Mouse (Mus musculus) adipocyte (in vitro differentiated cells): ENCODE results near the gene Nr2f1.

Experiments used
- DNase-seq: peaks from one replicate; pipeline ENCODE4 v3.0.0-alpha.2; 2016; ENCODE audit warnings: low spot score

Gene Nr2f1

DNA sequence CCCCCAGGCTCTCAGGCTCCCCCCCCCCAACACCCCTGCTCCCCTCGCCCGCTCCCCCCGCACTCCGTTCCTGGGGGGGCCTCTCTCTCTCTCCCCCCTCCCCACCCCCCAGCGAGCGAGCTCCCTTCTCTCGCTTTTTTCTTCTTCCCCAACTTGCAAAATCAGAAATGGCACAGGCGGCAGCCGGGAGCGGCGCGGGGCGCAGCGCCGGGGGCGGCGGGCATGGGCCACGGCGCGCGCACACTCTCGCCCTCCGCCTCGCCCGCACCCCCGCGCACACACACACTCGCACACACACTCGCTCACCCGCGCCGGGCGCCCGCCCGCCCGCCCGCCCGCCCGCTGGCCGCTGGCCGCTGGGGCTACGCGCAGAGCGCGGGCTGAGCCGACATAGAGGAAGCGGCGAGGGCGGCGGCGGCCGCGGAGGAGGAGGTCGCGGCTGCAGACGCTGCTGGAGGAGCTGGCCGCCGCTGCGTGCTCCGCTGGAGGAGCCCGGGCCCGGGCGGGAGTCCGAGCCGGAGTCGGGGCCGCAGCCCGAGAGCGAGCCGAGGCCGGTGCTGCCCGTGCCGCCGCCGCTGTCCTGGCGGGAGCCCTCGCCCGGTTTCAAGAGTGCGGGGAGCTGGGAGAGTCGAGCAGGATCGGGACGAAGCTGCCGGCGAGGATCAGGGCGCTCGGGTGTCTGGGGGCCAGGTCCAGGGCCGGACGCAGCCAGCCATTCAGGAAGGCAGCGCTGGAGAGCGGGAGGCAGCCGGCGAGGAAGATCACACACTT, 501 bp downstream of the Nr2f1 start:
- peak; percentile 59 for DNase-seq

DNA sequence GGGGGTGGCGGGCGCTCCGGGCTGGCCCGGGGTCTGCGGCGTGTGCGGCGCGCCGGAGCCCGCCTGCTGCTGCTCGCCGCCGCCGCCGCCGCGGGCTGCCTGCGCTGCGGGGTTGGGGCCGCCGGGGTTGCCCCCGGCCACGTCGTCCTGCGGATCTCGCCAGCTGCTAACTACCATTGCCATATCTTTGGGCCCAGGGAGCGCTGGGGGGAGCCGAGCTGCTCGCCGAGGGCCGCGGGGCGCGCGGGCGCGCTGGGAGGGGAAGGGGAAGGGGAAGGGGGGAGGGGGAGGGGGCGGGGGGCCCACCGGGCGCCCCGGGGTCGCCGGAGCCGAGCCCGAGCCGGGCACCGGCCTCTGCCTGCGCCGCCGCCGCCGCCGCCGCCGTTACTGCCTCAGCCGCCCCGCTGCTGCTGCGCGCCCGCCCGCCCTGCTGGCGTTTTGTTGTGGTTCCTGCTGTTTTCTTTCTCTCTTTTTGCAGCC, 1.1 kb downstream of the Nr2f1 start:
- no peak for DNase-seq

DNA sequence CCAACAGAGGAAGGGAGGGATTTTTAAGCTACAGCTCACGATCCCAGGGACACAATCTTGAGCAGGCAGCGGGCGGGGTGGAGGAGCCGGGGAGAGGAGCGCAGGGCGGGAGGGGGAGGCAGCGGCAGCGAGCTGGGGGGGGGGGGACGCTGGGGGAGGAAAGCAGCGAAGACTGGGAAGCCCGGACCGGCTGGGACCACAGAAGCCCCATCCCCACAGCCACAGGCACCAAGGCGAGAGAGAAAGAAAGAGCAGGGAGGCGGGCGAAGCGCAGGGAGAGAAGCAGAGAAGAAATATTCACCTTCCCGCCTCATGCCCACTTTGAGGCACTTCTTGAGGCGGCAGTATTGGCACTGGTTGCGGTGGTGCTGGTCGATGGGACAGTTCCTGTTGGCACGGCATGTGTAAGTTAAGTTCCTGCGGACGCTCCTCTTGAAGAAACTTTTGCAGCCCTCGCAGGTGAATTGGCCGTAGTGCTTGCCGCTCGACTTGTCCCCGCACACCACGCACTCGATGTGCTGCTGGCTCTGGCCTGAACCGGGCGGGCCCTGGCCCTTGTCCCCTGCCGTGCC, 1.7 kb downstream of the Nr2f1 start:
- DNase-seq = peak; percentile 54

DNA sequence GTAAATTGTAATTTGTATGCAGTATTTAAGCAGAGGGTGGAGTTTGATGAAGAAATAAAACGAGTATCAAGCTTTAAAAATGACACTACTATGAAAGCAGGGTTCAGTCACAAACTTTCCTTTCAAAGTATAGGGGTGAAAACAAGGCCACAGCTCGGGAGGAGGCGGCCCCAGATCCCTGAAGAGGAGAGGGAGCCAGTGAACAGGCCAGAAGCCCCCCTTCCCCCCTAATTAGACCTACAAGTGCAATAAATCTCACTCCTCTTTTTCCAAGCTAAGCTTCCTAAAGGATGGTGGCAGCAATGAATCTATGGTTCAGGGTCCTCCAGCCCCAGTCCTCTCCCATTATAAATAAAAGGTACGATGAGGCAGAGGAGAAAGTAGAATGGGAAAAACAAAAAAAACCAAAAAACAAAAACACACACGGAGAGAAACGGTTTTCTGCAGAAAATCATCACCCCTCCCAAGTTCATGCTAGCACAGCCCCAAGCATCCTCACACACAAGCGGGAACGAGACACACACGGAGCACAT, 2.2 kb downstream of the Nr2f1 start:
- no peak for DNase-seq

GRCm38 (mm10) chr13:78196236-78196796, 3.2 kb downstream of the Nr2f1 start:
- DNase-seq = no peak

DNA sequence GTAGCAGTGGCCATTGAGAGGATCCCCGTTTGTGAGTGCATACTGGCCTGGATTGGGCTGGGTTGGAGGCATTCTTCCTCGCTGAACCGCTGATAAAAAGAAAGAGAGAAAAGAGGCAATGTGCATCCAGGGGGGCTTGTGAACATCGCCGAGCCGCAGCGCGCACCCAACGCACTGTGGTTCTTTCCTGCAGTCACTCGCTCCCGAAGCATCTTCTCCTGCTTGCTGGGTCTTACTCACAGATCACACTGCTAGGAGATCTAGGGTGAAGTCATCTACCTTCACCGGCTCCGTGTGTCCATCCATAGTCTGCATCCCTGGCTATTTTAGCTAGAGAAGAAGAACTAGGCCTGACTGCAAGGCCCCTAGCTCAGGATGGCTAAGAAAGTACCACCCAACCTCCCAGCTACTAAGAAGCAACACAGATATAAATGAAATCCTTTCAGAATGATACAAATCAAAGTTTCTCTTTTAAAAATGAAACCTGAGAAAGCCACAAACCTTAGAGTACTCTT, 3.9 kb downstream of the Nr2f1 start:
- DNase-seq = no peak

- DNase-seq = no peak
Observed at GRCm38 (mm10) chr13:78194850-78195600, 4.5 kb downstream of the Nr2f1 start.

GRCm38 (mm10) chr13:78194135-78194849, 5.3 kb downstream of the Nr2f1 start:
- DNase-seq = no peak

DNA sequence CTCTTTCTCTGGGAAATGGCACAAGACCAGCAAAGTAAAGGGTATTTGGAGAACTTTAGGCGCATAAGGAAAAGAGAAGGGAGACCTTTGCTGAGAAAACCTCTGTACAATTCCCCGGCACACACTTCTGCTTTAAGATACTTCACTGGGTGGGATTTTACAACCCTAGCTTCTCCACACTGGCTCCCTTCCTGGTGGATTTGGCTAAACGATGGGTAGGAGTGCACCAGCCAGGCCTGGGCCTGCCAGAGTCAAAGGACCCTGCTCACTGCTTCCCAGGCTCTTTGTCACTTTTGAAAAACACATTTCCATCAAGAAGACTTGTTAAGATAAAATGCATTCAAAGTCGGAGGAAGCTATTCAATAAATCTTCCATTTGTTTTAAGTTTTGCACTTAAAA, 6.3 kb downstream of the Nr2f1 start:
- no peak for DNase-seq

- no peak for DNase-seq
Observed at GRCm38 (mm10) chr13:78189586-78189985, 10.0 kb downstream of the Nr2f1 start.

DNA sequence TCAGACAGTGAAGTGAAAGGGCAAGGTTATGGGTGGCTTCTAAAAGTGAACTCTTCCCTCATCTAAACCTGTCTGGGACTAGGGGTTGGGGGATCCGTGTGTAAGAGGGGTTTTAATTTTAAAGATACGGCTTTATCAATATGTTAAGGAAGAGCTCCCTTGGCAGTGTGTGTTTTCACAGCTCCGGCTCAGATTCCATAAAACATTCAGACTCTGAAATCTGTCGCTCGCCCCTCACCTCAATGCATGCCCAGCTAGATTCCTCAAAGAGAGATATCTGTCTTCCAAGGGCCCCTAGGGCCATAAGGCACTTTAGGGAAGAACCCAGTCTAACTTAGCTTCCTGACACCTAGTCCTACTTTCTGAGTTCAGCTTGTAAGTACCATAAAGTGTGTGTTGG, 11.7 kb downstream of the Nr2f1 start:
- no peak for DNase-seq

DNA sequence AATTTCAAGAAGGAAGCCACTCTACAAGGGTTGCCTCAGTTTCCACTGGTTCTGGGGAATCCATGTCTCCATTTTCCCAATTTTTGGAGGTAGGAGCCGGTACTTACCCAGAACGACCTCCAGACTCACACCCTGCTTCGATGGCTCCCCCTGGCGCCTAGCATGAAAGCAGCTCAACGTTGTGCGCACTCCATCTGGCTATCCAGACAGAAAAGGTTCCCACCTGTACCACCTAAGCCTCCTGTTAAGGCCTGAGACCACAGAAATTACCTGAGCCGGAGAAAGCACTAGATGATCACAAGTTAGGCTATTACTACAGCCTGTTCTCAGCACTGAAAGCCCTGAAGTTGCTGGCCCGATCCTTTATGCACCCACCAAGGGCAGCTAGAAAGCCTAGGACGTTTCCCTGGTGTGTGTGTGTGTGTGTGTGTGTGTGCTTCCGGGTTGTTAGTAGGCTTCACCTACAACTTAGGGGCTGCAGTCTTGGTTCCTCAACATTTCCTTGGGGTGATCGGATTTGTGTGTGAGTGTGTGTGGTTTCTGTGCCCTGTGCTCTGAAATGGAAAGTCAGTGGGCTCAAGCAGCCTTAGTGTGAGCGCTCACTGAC, 13.1 kb downstream of the Nr2f1 start:
- no peak for DNase-seq

DNA sequence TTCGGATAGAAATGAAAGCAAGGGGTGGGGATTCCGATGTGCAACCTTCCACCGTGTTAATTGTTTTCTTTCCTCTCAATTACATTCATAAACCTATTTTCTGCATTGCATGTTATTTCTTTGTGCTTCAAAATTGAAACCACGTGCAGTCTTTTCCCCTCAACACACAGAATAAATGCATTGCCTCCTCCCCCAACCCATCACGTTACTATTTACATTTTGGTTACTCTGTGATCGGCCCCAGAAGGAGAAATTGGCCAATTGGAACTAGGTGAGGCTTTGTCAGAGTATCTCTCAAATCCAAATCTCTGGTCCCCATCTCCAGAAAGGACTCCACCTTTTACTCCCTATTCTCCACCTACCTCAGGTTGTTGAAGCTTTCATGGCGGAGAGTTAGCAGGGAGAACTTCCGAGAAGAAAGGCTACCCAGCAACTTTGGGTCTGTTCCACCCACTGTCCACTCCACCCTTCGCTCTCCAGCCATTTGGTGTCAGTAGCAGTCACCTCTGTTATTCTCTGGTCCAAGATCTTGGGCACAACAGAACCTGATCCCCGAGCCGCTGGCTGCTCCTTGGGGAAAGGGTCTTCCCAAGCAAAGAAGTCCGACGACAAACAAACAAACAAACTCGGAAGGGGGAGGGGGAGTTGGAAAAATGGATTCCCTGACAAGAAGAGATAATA, 14.6 kb downstream of the Nr2f1 start:
- DNase-seq = no peak

- no peak for DNase-seq
Observed at GRCm38 (mm10) chr13:78183986-78184385, 15.6 kb downstream of the Nr2f1 start.

DNA sequence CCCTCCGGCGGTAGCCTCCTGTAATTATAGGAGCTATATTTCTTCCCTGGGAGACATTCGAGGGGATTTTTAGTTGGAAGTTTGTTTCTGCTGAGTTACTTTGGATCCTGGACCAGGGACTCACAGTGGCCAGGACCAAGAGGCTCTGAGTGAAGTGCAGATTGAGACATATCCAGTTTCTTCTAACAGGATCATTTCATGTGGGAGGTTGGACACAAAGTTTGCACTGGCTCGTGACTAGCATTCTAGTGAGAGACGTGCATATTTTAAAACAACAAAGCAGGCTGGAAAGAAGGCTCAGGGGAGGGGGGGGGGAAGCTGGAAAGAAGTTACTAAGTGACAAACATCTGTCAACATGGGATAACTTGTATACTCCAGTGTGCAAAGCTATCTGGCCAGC, 16.6 kb downstream of the Nr2f1 start:
- DNase-seq = no peak

DNA sequence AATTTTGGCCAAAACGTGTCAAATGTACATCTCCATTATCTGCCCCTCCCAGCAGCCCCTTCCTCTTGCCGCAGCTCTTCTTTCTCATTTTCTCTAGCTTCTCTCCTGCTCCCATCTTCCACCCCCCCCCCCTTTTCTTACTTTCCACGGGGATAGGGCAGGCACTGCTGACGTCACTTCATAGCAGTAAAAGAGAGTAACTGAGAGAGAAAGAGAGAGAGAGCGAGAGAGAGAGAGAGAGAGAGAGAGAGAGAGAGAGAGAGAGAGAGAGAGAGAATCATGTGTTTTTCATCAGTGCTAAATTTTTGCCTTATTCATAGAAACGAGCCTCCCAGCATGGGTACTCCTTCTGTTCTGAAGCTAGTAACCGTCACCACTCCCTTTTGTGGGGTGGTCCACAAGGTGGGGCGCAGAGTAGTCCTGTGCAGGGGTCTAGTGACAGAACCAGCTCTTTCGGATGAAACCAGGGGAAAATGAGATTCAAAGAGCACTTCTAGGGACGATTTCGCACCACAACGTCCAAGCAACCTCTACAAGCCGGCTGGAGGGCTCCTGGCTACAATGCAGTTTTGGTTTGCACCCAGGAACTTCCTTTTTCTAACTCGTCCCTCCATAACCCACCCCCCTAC, 17.5 kb downstream of the Nr2f1 start:
- no peak for DNase-seq

DNA sequence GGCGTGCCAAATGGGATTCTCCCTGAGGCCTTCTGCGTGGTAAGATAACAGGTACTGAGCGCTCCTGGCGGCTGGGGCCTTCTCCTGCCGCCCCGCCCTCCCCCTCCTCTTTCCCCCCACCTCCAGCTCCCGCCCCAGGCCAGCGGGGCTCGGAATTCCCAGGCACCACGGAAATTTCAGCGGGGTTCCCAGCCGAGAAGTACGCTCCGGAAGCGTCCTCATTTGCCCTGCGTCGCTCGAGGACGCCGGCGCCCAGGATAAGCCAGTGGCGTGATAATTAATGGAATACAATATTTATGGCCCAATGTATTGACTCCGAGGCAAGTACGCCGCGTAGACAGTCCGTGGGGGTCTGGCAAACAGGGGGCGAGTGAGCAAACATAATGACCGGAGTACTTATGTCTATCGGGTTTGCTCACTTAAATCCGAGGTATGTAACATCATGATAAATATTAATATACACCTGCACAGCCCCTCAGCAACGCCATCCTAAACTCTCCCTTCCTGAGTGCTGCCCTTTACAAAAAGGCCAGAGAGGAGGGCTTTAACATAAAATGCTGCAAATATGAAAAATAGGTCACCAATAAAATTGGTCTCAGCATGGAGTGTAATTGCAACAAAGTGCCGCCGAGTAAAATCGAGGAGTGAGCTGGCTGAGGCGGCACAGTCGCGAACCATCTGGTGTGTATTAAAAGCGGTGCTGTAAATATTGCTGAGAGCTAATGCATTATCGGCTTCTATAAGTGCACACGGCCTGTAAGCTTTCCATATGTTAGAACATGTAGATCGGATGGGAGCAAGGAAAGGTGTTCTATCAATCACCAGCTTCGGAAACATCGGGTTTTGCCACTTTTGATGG, 18.3 kb downstream of the Nr2f1 start:
- no peak for DNase-seq

DNA sequence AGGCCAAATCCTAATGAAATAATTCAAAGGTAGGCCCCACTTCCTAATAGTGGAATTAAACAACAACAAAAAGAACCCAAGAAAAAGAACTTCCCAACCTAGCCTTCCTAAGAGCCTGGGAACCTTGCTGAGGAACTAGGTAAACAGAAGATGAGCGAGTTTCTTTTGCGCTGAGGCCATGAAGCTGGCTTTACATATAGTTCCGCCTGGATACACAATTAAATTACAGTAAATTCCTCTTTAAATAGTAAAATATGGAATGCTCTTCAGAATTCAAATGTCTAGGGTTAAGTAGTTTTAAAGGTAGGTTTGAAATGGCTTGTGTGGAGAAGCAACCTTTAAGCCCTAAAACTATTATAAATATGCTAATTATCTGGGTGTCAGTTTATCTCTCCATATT, 19.3 kb downstream of the Nr2f1 start:
- no peak for DNase-seq
